Mouse (Mus musculus) liver, adult 2 months (tissue): ENCODE measurements around the gene Arih1. TPM values are rescaled to one million over a fixed set of nuclear protein-coding genes. Genes with fewer than 3 reads are reported as not detected.

Source experiments
- DNase-seq: peaks from one replicate; pipeline ENCODE4 v3.0.0-alpha.2; 2011; ENCODE audit warnings: low read depth, low spot score; ENCODE audit errors: extremely low read depth
- H3K27ac ChIP-seq: fragments of 200-500 bp; replicated peaks from 2 replicates; pipeline ENCODE4 v1.5.1; 2012; ENCODE audit warnings: low read depth, mild to moderate bottlenecking, control low read depth, inconsistent platforms, low read length; ENCODE audit not compliant: insufficient read depth
- H3K27me3 ChIP-seq: fragments of 200-500 bp; 2 replicates; pipeline ENCODE4 v1.6.1; 2012; ENCODE audit warnings: mild to moderate bottlenecking, moderate library complexity, low read length, inconsistent platforms; ENCODE audit not compliant: control insufficient read depth, insufficient read depth
- H3K36me3 ChIP-seq: fragments of 200-500 bp; 2 replicates; pipeline ENCODE4 v1.6.1; 2012; ENCODE audit warnings: low read length, inconsistent platforms; ENCODE audit not compliant: control insufficient read depth, insufficient read depth
- H3K4me1 ChIP-seq: fragments of 200-500 bp; 2 replicates; pipeline ENCODE4 v1.6.1; 2011; ENCODE audit warnings: low read length; ENCODE audit not compliant: control insufficient read depth, insufficient read depth
- H3K4me3 ChIP-seq: fragments of 200-500 bp; 2 replicates; pipeline ENCODE4 v1.5.1; 2011; ENCODE audit warnings: low read depth, mild to moderate bottlenecking, control low read depth, low read length, moderate library complexity; ENCODE audit not compliant: insufficient read depth
- H3K79me2 ChIP-seq: fragments of 200-500 bp; 2 replicates; pipeline ENCODE4 v1.6.1; 2012; ENCODE audit warnings: inconsistent platforms, mild to moderate bottlenecking, low read length, moderate library complexity; ENCODE audit not compliant: control insufficient read depth, insufficient read depth
- H3K9ac ChIP-seq: fragments of 200-500 bp; 2 replicates; pipeline ENCODE4 v1.6.1; 2012; ENCODE audit warnings: low read depth, mild to moderate bottlenecking, control low read depth, inconsistent platforms, low read length
- CTCF ChIP-seq: fragments of 200-500 bp; IDR thresholded peaks from 2 replicates; pipeline ENCODE4 v1.5.1; 2011; ENCODE audit warnings: low read depth, low read length, control low read depth
- POLR2A ChIP-seq: fragments of 200-500 bp; IDR thresholded peaks from 2 replicates; pipeline ENCODE4 v1.6.1; 2011; ENCODE audit warnings: low read length, control low read depth; ENCODE audit not compliant: insufficient read depth; ENCODE audit errors: extremely low read depth
- WGBS: fragments of 180-500 bp; shearing (Covaris S2); methylation state at CpG from one replicate; pipeline ENCODE4 v1.1.7; 2018; 5-methylcytosine and 5-hydroxymethylcytosine counted together
- polyA plus RNA-seq: library from polyadenylated mRNA; depleted of rRNA; stranded (reverse); fragments of >200 nt; gene quantifications from 2 replicates; pipeline ENCODE4 v1.2.3, GENCODE M21; 2012; rRNA removed
- total RNA-seq: library from RNA; depleted of rRNA; stranded (reverse); fragments of >200 nt; gene quantifications from 2 replicates; pipeline ENCODE4 v1.2.3, GENCODE M21; 2014; rRNA removed

The Arih1 gene
- 26.6 and 31.4 TPM in 2 replicates for total RNA-seq
- 9.5 and 10.2 TPM in 2 replicates for polyA plus RNA-seq

DNA sequence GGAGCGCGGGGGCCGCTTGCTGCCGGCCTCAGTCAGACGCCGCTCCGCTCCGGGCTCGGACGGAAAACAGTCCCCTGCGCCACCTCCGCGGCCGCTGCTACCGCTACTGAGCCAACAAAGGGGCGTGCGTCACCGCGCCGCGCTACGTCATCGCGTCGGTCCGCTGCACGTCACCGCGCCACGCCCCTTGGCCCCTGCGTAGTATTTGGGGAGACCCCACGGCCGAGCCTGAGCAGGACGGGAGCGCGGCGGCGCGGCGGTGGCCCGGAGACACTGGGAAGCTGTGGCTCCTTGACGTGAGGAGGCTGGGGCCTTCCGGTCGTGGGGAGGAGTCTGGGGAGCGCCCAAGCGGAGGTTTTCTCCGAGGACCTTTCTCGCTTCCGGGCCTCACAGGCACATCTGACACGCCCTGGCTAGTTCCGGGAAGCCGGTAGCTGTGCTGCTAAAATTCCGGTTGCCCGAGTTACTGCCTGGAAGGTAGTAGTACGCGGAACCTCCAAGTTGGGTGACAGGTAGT lies at the start of gene Arih1:
Gene Arih1 (minus strand): TSS at position 70 of the 517 bp plus-strand sequence.
- TF ChIP-seq CTCF (no peak), POLR2A (peak; percentile 92)

DNA sequence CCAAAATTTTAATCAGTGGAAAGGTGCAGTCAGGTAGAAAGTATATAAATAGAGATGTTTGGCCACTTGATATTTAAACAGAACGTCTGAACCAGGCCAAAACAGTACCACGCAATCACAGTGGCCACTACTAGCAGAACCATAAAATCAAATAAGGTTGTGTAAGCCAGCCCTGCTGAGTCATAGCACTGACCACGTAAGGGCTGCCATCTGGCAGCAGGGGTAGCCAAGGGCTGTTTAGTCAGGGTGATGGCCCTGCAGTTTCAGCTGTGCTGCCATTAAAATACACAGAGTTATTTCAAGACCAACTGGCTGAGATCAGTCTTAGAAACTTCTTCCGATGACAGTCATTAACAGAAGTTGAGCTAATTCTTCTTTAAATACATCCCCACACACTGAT lies 47.5 kb upstream of the Arih1 start:
- H3K79me2 ChIP-seq = no peaks in the 10 kb centered on the region
- no peak overlapping the region; the same call in 1 of the 2 replicates for H3K27ac ChIP-seq
- H3K36me3 ChIP-seq = no peaks in the 10 kb centered on the region
- H3K27me3 ChIP-seq = no peaks in the 10 kb centered on the region
- no peak overlapping the region for H3K9ac ChIP-seq
- TF ChIP-seq POLR2A (no peak), CTCF (no peak)
- H3K4me1 ChIP-seq = peaks cover 3% of the 10 kb centered on the region
- DNase-seq = peak; percentile 96
- no peak overlapping the region for H3K4me3 ChIP-seq
- WGBS = 22% methylated on average over 4 of the region's 4 CpGs

More for the DNA sequence above, at the start of gene Arih1:
- H3K79me2 ChIP-seq = peaks cover 10% of the 10 kb centered on the region
- peak within 1 kb of the TSS; percentile 98 for H3K9ac ChIP-seq
- H3K27ac ChIP-seq = peak within 1 kb of the TSS; percentile 83
- peak; percentile 90 for DNase-seq
- no peaks in the 10 kb centered on the region for H3K27me3 ChIP-seq
- peaks cover 5% of the 10 kb centered on the region; the same call in 1 of the 2 replicates for H3K4me1 ChIP-seq
- under 1% methylated on average over 56 of the region's 56 CpGs for WGBS
- H3K36me3 ChIP-seq = no peaks in the 10 kb centered on the region
- peak within 1 kb of the TSS; percentile 97 for H3K4me3 ChIP-seq

DNA sequence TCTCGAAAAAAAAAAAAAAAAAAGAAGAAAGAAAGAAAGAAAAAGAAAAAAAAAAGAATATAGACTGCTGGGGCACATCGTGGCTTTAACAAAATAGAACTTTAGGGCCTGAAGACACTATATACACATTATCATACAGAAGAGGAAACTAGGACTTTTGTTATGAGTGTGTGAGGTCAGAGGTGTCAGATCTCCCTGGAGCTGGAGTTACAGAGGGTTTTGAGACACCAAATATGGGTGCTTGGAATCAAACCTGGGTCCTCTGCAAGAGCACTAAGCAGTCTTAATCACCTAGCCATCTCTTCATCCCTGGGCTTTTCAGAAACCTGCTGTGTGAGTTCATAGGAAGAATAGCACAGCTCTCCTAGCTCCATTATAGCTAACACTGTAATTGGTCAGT lies 47.0 kb upstream of the Arih1 start:
- H3K27me3 ChIP-seq = no peaks in the 10 kb centered on the region
- WGBS = 80% methylated on average over 2 of the region's 2 CpGs
- no peak overlapping the region for H3K9ac ChIP-seq
- no peaks in the 10 kb centered on the region for H3K36me3 ChIP-seq
- no peak for DNase-seq
- H3K4me1 ChIP-seq = peaks cover 3% of the 10 kb centered on the region
- no peaks in the 10 kb centered on the region for H3K79me2 ChIP-seq
- no peak for TF ChIP-seq CTCF
- TF ChIP-seq POLR2A = no peak
- peak overlapping the region; percentile 53; the same call in 1 of the 2 replicates for H3K27ac ChIP-seq
- H3K4me3 ChIP-seq = no peak overlapping the region

DNA sequence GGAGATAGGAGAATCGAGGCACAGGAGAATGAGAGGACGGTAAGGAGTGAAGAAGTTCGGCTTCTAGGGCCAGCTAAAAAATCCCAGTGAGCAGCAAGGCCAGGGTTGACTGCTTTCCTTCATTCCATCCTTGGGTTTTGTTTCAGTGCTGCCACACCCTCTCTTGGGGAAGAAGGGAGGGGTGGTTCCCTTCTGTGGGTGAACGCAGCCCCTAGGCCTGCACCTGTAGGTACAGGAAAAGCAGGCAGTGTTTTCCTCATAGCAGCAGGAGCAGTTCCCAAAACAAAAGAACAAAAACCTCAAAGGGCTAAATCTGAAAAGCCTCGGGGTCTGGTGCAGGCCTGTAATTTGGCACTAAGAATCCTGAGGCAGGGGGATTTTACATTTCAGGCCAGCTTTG lies 45.2 kb upstream of the Arih1 start:
- Histone ChIP-seq H3K79me2 (no peaks in the 10 kb centered on the region), H3K36me3 (no peaks in the 10 kb centered on the region), H3K27me3 (no peaks in the 10 kb centered on the region), H3K9ac (no peak overlapping the region), H3K4me1 (no peaks in the 10 kb centered on the region), H3K4me3 (no peak overlapping the region), H3K27ac (no peak overlapping the region)
- TF ChIP-seq POLR2A (no peak), CTCF (no peak)
- 85% methylated on average over 5 of the region's 5 CpGs for WGBS
- no peak for DNase-seq

DNA sequence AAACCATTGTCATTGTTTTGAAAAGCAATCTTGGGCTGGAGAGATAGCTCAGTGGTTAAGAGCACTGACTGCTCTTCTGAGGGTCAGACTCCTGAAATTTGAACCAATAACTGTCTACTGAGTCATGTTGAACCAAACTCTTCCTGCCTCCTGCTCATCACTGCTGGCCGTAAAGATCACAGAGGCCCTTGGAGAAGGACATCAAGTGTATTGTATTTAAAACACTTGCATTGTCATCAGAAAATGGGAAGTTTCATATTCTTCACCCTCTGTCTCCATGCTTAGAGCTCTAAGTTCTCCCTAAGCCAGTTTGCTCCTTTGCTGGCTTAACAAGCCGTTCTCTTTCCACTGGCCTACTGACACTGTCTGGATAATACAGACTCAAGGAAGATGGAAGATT lies 41.9 kb upstream of the Arih1 start:
- Histone ChIP-seq H3K4me3 (no peak overlapping the region), H3K4me1 (no peaks in the 10 kb centered on the region), H3K79me2 (no peaks in the 10 kb centered on the region), H3K9ac (no peak overlapping the region), H3K27ac (no peak overlapping the region), H3K27me3 (no peaks in the 10 kb centered on the region), H3K36me3 (no peaks in the 10 kb centered on the region)
- TF ChIP-seq POLR2A = no peak
- no peak for TF ChIP-seq CTCF
- no peak for DNase-seq
- WGBS = 90% methylated on average over 2 of the region's 2 CpGs

DNA sequence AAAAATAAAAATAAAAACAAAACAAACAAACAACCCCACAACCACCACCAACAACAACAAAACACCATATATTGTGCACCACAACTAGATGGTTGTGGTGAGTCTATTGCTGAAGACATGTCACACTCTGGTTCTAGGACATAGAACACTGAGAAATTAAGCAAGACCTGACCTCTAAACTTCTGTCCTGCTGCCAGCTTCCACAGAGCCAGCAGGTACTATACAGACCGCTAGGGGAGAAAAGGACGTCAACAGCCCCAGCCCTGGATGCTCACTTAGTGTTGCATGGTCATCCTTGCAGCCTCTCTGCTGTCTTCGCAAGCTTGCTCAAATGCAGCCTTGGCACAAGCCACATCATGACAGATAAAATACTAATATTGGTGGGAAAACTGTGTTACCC lies 41.2 kb upstream of the Arih1 start:
- Histone ChIP-seq H3K9ac (no peak overlapping the region), H3K4me3 (no peak overlapping the region), H3K4me1 (no peaks in the 10 kb centered on the region), H3K79me2 (no peaks in the 10 kb centered on the region), H3K27me3 (no peaks in the 10 kb centered on the region), H3K27ac (no peak overlapping the region), H3K36me3 (no peaks in the 10 kb centered on the region)
- TF ChIP-seq CTCF (peak; percentile 64), POLR2A (no peak)
- DNase-seq = peak; percentile 80
- WGBS = 40% methylated on average over 3 of the region's 3 CpGs
